Mouse (Mus musculus) heart, embryonic 14.5 days (tissue): Measurements from ENCODE around the gene Dpf1. TPM values are rescaled to one million over a fixed set of nuclear protein-coding genes. Genes with fewer than 3 reads are reported as not detected.

Source experiments
- ATAC-seq: fragments of 200-750 bp; cut with Nextera tagmentation; 2 replicates; pipeline ENCODE4 v1.8.0; 2017; ENCODE audit warnings: low read depth, moderate TSS enrichment; ENCODE audit not compliant: insufficient number of reproducible peaks, insufficient read depth, low FRiP score
- H3K27ac ChIP-seq, 2 experiments: fragments of 200-500 bp in 1 of 2; fragments of 300-500 bp in 1 of 2; sonication (generic) in 1 of 2; replicated peaks in 1 of 2; 2 replicates each; pipeline ENCODE4 v1.5.1; 2012 to 2014; ENCODE audit warnings: low read depth in 2 of 2, low read length in 2 of 2, control low read depth in 1 of 2, mild to moderate bottlenecking in 1 of 2, mixed read lengths in 1 of 2; ENCODE audit not compliant: control insufficient read depth in 1 of 2, insufficient read depth in 1 of 2
- H3K27me3 ChIP-seq: fragments of 300-500 bp; sonication (generic); 2 replicates; pipeline ENCODE4 v1.6.1; 2014; ENCODE audit warnings: mild to moderate bottlenecking, low read length, control low read depth; ENCODE audit not compliant: control insufficient read depth, insufficient read depth
- H3K36me3 ChIP-seq: fragments of 300-500 bp; sonication (generic); 2 replicates; pipeline ENCODE4 v1.6.1; 2014; ENCODE audit warnings: mild to moderate bottlenecking, control low read depth, low read length, mixed read lengths; ENCODE audit not compliant: control insufficient read depth, insufficient read depth
- H3K4me1 ChIP-seq, 2 experiments: fragments of 200-500 bp in 1 of 2; fragments of 300-500 bp in 1 of 2; sonication (generic) in 1 of 2; 2 replicates each; pipeline ENCODE4 v1.6.1; 2012 to 2014; ENCODE audit warnings: low read length in 2 of 2, control low read depth in 1 of 2, mixed read lengths in 1 of 2; ENCODE audit not compliant: control insufficient read depth in 2 of 2, insufficient read depth in 2 of 2
- H3K4me2 ChIP-seq: fragments of 300-500 bp; sonication (generic); 2 replicates; pipeline ENCODE4 v1.6.1; 2014; ENCODE audit warnings: mild to moderate bottlenecking, low read length
- H3K4me3 ChIP-seq, 2 experiments: fragments of 200-500 bp in 1 of 2; fragments of 300-500 bp in 1 of 2; sonication (generic) in 1 of 2; 2 replicates each; pipeline ENCODE4 v1.5.1; 2012 to 2014; ENCODE audit warnings: low read length in 2 of 2, mild to moderate bottlenecking in 2 of 2, control low read depth in 1 of 2, low read depth in 1 of 2, moderate library complexity in 1 of 2; ENCODE audit not compliant: control insufficient read depth in 1 of 2, insufficient read depth in 1 of 2
- H3K9ac ChIP-seq: fragments of 300-500 bp; sonication (generic); 2 replicates; pipeline ENCODE4 v1.6.1; 2014; ENCODE audit warnings: mild to moderate bottlenecking, low read length
- H3K9me3 ChIP-seq: fragments of 300-500 bp; sonication (generic); 2 replicates; pipeline ENCODE4 v1.6.1; 2016; ENCODE audit warnings: low read length, control low read depth; ENCODE audit not compliant: control insufficient read depth
- WGBS: fragments of 180-500 bp; shearing (Covaris S2); extraction: QIAGEN DNeasy Blood & Tissue Kit; methylation state at CpG from one replicate; pipeline ENCODE4 v1.1.7; 2014; 5-methylcytosine and 5-hydroxymethylcytosine counted together
- polyA plus RNA-seq: library from polyadenylated mRNA; unstranded; fragments of >200 nt; fragmentation: Nextera tagmentation; extraction: Ambion mirVana; gene quantifications from 2 replicates; pipeline ENCODE4 v1.2.1, GENCODE M21; 2014

Gene Dpf1
- polyA plus RNA-seq, 1 experiment from 2014 or later, result 1.5 TPM

GRCm38 (mm10) chr7:29280801-29281200 lies 22.9 kb upstream of the Dpf1 start:
- Histone ChIP-seq H3K36me3 (no peaks in the 10 kb centered on the region), H3K27ac (peak overlapping the region in 1 of 2 experiments; percentile 58; a peak in 1 of 4 replicates), H3K27me3 (peaks cover 12% of the 10 kb centered on the region; the same call in 1 of the 2 replicates), H3K4me3 (peak overlapping the region; percentile 60 to 73), H3K4me2 (peak overlapping the region; percentile 99), H3K4me1 (peaks cover 11 to 22% of the 10 kb centered on the region in 2 experiments), H3K9ac (peak overlapping the region; percentile 83), H3K9me3 (no peaks in the 10 kb centered on the region)
- ATAC-seq, result no peak
- WGBS, result 15% methylated on average over 13 of the region's 13 CpGs

- H3K27ac ChIP-seq, result peak within 1 kb of the TSS in 1 of 2 experiments; percentile 58; a peak in 3 of 4 replicates
- no peak for ATAC-seq
- peaks cover 11 to 22% of the 10 kb centered on the region in 2 experiments for H3K4me1 ChIP-seq
- under 1% methylated on average over 75 of the region's 80 CpGs for WGBS
- peaks cover 17% of the 10 kb centered on the region; the same call in 1 of the 2 replicates for H3K27me3 ChIP-seq
- peak within 1 kb of the TSS; percentile 60 to 73 for H3K4me3 ChIP-seq
- no peaks in the 10 kb centered on the region for H3K9me3 ChIP-seq
- H3K4me2 ChIP-seq, result peak within 1 kb of the TSS; percentile 99
- no peaks in the 10 kb centered on the region for H3K36me3 ChIP-seq
- peak within 1 kb of the TSS; percentile 83 for H3K9ac ChIP-seq
Observed at GRCm38 (mm10) chr7:29281201-29282073, 22.3 kb upstream of the Dpf1 start, which contains the start of gene Spint2. Gene Spint2, minus strand, starts transcription at chr7:29281912.

DNA sequence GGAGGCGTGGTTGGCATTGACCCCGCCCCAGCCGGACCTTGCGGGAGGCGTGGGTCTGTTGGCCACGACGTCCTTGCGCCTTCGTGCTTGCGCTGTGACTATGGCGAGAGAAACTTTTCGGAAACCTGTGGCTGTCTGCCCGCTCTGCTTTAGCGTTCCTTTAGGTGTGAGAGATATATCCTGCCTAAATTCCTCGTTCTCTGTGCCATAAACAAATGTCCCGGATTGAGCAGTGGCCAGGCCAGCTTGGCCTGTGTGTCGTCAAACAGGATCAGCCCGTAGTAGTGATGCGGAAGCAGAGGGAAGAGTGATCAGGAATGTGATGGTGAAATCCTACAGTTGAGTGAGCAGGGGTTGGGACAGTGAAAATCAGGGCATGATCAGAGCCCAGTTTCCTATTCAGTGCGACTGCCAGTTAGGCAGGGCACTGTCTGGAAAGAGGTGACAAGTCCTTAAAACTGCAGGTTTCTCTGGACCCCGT lies 21.6 kb upstream of the Dpf1 start:
- Histone ChIP-seq H3K27ac (no peak overlapping the region), H3K4me1 (peaks cover 10 to 19% of the 10 kb centered on the region in 2 experiments), H3K9me3 (no peaks in the 10 kb centered on the region), H3K36me3 (no peaks in the 10 kb centered on the region), H3K4me3 (peak overlapping the region; percentile 60 to 73), H3K9ac (peak overlapping the region; percentile 83), H3K4me2 (peak overlapping the region; percentile 99), H3K27me3 (peaks cover 19% of the 10 kb centered on the region; the same call in 1 of the 2 replicates)
- WGBS, result 10% methylated on average over 21 of the region's 21 CpGs
- ATAC-seq, result no peak

- WGBS, result 74% methylated on average over 4 of the region's 4 CpGs
- no peak overlapping the region for H3K4me3 ChIP-seq
- peaks cover 10 to 21% of the 10 kb centered on the region in 2 experiments for H3K4me1 ChIP-seq
- H3K9me3 ChIP-seq, result no peaks in the 10 kb centered on the region
- no peak overlapping the region for H3K27ac ChIP-seq
- H3K9ac ChIP-seq, result no peak overlapping the region
- H3K4me2 ChIP-seq, result no peak overlapping the region
- peaks cover 25% of the 10 kb centered on the region; the same call in 1 of the 2 replicates for H3K27me3 ChIP-seq
- no peak for ATAC-seq
- H3K36me3 ChIP-seq, result no peaks in the 10 kb centered on the region
Observed at GRCm38 (mm10) chr7:29283876-29284275, 19.9 kb upstream of the Dpf1 start.

GRCm38 (mm10) chr7:29284523-29284922 lies 19.2 kb upstream of the Dpf1 start:
- peaks cover 26% of the 10 kb centered on the region; the same call in 1 of the 2 replicates for H3K27me3 ChIP-seq
- H3K4me3 ChIP-seq, result no peak overlapping the region
- no peak overlapping the region for H3K27ac ChIP-seq
- H3K36me3 ChIP-seq, result no peaks in the 10 kb centered on the region
- no peaks in the 10 kb centered on the region for H3K9me3 ChIP-seq
- WGBS, result 82% methylated on average over 6 of the region's 6 CpGs
- no peak overlapping the region for H3K4me2 ChIP-seq
- ATAC-seq, result no peak
- H3K4me1 ChIP-seq, result peaks cover 10 to 20% of the 10 kb centered on the region in 2 experiments
- no peak overlapping the region for H3K9ac ChIP-seq

DNA sequence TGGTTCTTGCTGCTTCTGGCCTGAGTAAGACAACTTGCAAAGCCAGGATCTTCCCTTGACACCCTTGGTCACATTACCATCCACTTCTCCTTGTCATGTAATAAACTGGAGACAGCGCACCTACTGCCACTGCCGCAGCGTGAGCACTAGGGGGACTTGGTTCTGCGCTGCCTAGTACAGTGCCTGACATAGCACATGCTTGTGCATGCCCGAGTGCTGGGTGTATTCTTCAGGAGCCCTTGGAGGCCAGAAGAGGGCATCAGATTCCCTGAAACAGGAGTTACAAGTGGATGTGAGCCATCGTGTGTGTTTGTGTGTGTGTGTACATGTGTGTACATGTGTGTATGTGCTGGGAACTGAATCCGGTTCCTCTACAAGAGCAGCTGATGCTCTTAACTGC lies 16.3 kb upstream of the Dpf1 start:
- Histone ChIP-seq H3K4me2 (no peak overlapping the region), H3K4me3 (no peak overlapping the region), H3K27me3 (peaks cover 21% of the 10 kb centered on the region; the same call in 1 of the 2 replicates), H3K9ac (no peak overlapping the region), H3K36me3 (no peaks in the 10 kb centered on the region), H3K27ac (no peak overlapping the region), H3K9me3 (no peaks in the 10 kb centered on the region), H3K4me1 (peaks cover 7 to 20% of the 10 kb centered on the region in 2 experiments; a peak in 3 of 4 replicates)
- WGBS, result 80% methylated on average over 7 of the region's 7 CpGs
- no peak for ATAC-seq

DNA sequence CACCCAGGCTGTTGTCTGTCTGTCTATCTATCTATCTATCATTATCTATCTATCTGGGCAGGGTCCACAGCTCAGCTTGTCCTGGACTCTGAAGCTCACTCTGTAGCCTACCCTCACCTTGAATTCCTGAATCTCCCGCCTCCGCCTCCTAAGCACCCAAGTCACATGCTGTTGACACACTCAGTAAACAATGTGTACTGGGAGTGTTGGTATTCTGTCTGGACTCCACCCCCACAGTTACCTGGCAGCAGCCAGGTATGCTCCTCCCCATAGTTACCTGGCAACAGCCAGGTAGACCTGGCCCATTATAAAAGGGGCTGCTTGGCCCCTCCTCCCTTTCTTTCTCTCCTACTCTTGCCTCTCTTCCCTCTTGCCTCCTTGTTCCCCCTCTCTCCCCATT lies 15.7 kb upstream of the Dpf1 start:
- Histone ChIP-seq H3K27ac (no peak overlapping the region), H3K27me3 (peaks cover 17% of the 10 kb centered on the region; the same call in 1 of the 2 replicates)
- ATAC-seq, result no peak

More for the DNA sequence above, 15.7 kb upstream of the Dpf1 start:
- WGBS, result 90% methylated on average over 2 of the region's 2 CpGs
- Histone ChIP-seq H3K4me2 (no peak overlapping the region), H3K36me3 (no peaks in the 10 kb centered on the region), H3K4me3 (no peak overlapping the region), H3K9ac (no peak overlapping the region), H3K9me3 (no peaks in the 10 kb centered on the region), H3K4me1 (peaks cover 11 to 20% of the 10 kb centered on the region in 2 experiments; a peak in 3 of 4 replicates)
